Mouse (Mus musculus): ENCODE measurements at regions not wholly inside any gene's neighbourhood (a gene's known extent, or its start where the extent isn't known, plus 50 kb on each side); places are given as distances from the start of the nearest gene placed in this dataset.
A peak's percentile ranks its signal among the peaks of the same experiment; 100 is the strongest.

DNA sequence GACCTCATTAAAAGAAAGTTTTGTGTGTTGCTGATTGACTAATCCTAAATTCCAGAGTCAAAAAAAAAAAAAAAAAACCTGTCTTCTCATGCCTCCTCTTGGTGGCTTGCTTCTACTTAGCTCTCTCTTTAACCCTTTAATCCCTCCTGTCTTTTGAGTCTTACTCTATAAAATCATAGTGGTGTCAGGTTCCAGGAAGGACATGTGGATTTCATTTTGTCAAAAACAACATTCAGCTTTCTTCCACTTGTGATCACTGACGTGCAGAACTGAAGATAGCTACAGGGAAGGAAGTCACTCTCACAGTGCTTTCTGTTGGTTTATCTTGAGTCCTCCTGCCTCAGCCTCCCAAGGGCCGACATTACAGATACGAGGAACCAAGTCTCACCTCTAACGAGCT, 132.2 kb downstream of the Lca5 start:
- no peaks in the 10 kb centered on the region for H3K27me3 ChIP-seq (ENCODE audit: control insufficient read depth, insufficient read depth, low read length)
- no peaks in the 10 kb centered on the region for H3K36me3 ChIP-seq (ENCODE audit: control insufficient read depth, insufficient read depth, low read length)
- H3K4me3 ChIP-seq (replicated peaks; ENCODE audit: low read depth, low read length), result no peak overlapping the region
- no peak overlapping the region for H3K4me2 ChIP-seq (ENCODE audit: low read length)
- H3K27ac ChIP-seq (replicated peaks; ENCODE audit: low read depth, low read length), result no peak overlapping the region
- no peaks in the 10 kb centered on the region; the same call in 1 of the 2 replicates for H3K4me1 ChIP-seq (ENCODE audit: control insufficient read depth, insufficient read depth, low read length)
- H3K9ac ChIP-seq (replicated peaks; ENCODE audit: low read length), result no peak overlapping the region
- 87% methylated on average over 4 of the region's 4 CpGs for WGBS
- no peaks in the 10 kb centered on the region for H3K9me3 ChIP-seq (ENCODE audit: control insufficient read depth, low read length)
- ATAC-seq (ENCODE audit: low FRiP score, low TSS enrichment), result no peak
- no peak for DNase-seq

DNA sequence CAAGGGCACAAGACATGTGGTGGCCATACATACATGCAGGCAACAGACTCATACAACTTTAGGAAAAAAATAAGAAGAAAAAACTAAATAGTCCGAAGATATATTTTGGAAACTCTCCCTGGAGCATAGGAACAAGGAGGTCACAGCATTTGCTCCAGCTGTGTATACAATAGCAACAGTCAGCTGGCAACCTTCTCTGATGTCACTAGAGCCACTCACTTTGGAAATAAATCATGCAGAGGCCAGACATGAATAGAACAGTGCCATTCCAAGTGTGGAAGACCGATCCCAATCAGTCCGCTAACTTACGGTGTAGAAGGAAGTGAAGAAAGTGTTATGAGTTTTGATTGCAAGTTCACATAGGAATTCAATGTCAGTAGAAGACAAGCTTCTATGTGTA, 132.8 kb downstream of the Lca5 start:
- Histone ChIP-seq H3K27me3 (ENCODE audit: control insufficient read depth, insufficient read depth, low read length) (no peaks in the 10 kb centered on the region), H3K4me3 (replicated peaks; ENCODE audit: low read depth, low read length) (no peak overlapping the region), H3K4me1 (ENCODE audit: control insufficient read depth, insufficient read depth, low read length) (no peaks in the 10 kb centered on the region; the same call in 1 of the 2 replicates), H3K9me3 (ENCODE audit: control insufficient read depth, low read length) (no peaks in the 10 kb centered on the region), H3K4me2 (ENCODE audit: low read length) (no peak overlapping the region), H3K36me3 (ENCODE audit: control insufficient read depth, insufficient read depth, low read length) (no peaks in the 10 kb centered on the region), H3K27ac (replicated peaks; ENCODE audit: low read depth, low read length) (no peak overlapping the region), H3K9ac (replicated peaks; ENCODE audit: low read length) (no peak overlapping the region)
- ATAC-seq (ENCODE audit: low FRiP score, low TSS enrichment), result no peak
- 94% methylated on average over 4 of the region's 4 CpGs for WGBS
- no peak for DNase-seq

DNA sequence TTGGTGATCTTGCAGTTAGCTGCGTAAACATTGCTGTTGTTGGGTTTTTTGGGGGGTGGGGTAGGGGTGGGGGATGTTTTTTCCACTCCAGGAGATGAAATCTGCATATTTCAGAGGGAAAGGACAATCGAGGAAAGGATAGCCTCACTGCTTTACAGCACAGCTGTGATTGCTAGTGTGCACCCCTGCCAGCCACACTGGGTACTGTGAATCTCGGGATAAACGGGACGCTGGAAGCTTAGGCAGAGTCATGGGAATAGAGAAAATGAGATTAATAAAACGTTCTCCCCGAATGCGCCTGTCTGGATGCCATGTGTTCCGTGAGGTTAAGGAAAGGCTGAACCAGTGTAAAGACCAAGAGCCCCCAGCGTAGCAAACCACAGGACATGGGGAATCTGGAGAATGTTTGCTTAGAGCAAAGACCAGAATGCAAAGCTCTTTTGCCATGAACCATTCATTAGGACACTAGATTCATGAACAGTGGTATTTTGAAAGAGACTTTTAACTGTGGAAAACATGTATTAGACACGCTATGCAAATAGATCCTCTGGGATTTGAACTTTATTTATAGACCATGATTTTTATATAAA, 133.5 kb downstream of the Lca5 start:
- H3K4me1 ChIP-seq (ENCODE audit: control insufficient read depth, insufficient read depth, low read length), result no peaks in the 10 kb centered on the region; the same call in 1 of the 2 replicates
- no peaks in the 10 kb centered on the region for H3K36me3 ChIP-seq (ENCODE audit: control insufficient read depth, insufficient read depth, low read length)
- H3K9me3 ChIP-seq (ENCODE audit: control insufficient read depth, low read length), result no peaks in the 10 kb centered on the region
- no peak overlapping the region for H3K27ac ChIP-seq (replicated peaks; ENCODE audit: low read depth, low read length)
- no peak overlapping the region for H3K4me2 ChIP-seq (ENCODE audit: low read length)
- peak; percentile 32 for DNase-seq
- H3K4me3 ChIP-seq (replicated peaks; ENCODE audit: low read depth, low read length), result no peak overlapping the region
- no peak for ATAC-seq (ENCODE audit: low FRiP score, low TSS enrichment)
- no peak overlapping the region for H3K9ac ChIP-seq (replicated peaks; ENCODE audit: low read length)
- no peaks in the 10 kb centered on the region for H3K27me3 ChIP-seq (ENCODE audit: control insufficient read depth, insufficient read depth, low read length)
- 53% methylated on average over 11 of the region's 11 CpGs for WGBS

DNA sequence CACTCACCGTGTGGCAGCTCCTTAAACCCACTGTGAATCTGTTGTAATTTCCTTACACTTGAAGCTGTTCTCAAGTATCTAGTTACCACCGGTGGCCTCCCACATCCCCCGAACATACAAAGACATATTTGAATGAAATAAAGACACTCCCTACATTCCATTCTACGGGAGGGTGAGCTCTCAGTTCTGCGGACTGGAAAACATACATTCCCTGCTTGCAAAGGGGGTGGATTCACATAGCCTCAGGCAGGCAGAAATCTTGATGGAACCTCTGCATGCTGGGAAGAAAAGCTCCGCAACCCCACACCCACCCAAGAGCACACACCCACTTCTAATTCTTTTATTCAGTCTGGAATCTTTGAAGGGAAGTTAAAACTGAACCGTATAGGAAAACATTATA, 136.0 kb downstream of the Lca5 start:
- Histone ChIP-seq H3K27ac (replicated peaks; ENCODE audit: low read depth, low read length) (no peak overlapping the region), H3K4me2 (ENCODE audit: low read length) (no peak overlapping the region), H3K9ac (replicated peaks; ENCODE audit: low read length) (no peak overlapping the region), H3K36me3 (ENCODE audit: control insufficient read depth, insufficient read depth, low read length) (no peaks in the 10 kb centered on the region), H3K4me1 (ENCODE audit: control insufficient read depth, insufficient read depth, low read length) (no peaks in the 10 kb centered on the region; the same call in 1 of the 2 replicates), H3K9me3 (ENCODE audit: control insufficient read depth, low read length) (no peaks in the 10 kb centered on the region), H3K27me3 (ENCODE audit: control insufficient read depth, insufficient read depth, low read length) (no peaks in the 10 kb centered on the region), H3K4me3 (replicated peaks; ENCODE audit: low read depth, low read length) (no peak overlapping the region)
- ATAC-seq (ENCODE audit: low FRiP score, low TSS enrichment), result no peak
- 51% methylated on average over 7 of the region's 7 CpGs for WGBS
- DNase-seq, result no peak

DNA sequence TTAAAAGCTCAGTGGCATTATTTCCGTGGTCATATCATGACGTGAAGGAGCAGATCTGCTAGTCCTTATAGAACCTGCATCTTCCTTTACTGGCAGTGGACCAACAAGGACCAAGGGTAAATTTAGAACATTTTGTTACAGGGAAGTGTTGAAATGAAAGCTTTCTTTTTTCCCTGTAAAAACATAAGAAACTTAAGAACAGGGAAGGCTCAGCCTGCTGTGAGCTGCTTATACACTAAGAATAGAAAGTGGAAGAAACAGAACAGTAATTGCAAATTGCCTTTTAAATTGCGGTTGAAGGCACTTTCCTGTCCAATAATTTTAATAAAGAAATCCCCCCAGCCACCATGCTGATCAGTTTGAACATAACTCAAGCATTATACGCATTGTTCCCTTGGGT, 140.4 kb downstream of the Lca5 start:
- Histone ChIP-seq H3K27ac (replicated peaks; ENCODE audit: low read depth, low read length) (no peak overlapping the region), H3K4me1 (ENCODE audit: control insufficient read depth, insufficient read depth, low read length) (no peaks in the 10 kb centered on the region; the same call in 1 of the 2 replicates), H3K4me3 (replicated peaks; ENCODE audit: low read depth, low read length) (no peak overlapping the region), H3K36me3 (ENCODE audit: control insufficient read depth, insufficient read depth, low read length) (no peaks in the 10 kb centered on the region), H3K27me3 (ENCODE audit: control insufficient read depth, insufficient read depth, low read length) (no peaks in the 10 kb centered on the region), H3K9me3 (ENCODE audit: control insufficient read depth, low read length) (no peaks in the 10 kb centered on the region), H3K9ac (replicated peaks; ENCODE audit: low read length) (no peak overlapping the region), H3K4me2 (ENCODE audit: low read length) (no peak overlapping the region)
- ATAC-seq (ENCODE audit: low FRiP score, low TSS enrichment), result no peak
- DNase-seq, result no peak
- 73% methylated on average over 4 of the region's 4 CpGs for WGBS

DNA sequence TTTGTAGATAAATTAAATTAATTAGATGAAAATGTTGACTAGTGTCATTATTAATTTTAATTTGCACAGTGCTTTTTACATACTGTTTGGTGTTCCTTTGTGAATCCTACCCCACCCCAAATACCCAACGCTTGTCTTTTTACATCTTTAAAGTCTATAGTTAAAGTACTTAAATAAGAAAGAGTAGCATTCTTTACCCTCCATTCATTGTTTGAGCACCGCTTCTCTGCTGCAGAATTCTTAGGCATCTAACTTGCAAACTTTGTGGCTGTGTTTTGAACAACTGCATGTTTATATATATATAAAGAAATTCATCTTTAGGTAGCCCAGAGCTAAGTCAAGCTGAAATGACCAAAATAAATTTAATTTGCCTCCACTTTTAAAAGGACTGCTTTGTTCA, 140.9 kb downstream of the Lca5 start:
- no peak overlapping the region for H3K4me2 ChIP-seq (ENCODE audit: low read length)
- H3K9me3 ChIP-seq (ENCODE audit: control insufficient read depth, low read length), result no peaks in the 10 kb centered on the region
- no peaks in the 10 kb centered on the region; the same call in 1 of the 2 replicates for H3K4me1 ChIP-seq (ENCODE audit: control insufficient read depth, insufficient read depth, low read length)
- ATAC-seq (ENCODE audit: low FRiP score, low TSS enrichment) (no peak), DNase-seq (no peak)
- H3K27me3 ChIP-seq (ENCODE audit: control insufficient read depth, insufficient read depth, low read length), result no peaks in the 10 kb centered on the region
- H3K36me3 ChIP-seq (ENCODE audit: control insufficient read depth, insufficient read depth, low read length), result no peaks in the 10 kb centered on the region
- no peak overlapping the region for H3K9ac ChIP-seq (replicated peaks; ENCODE audit: low read length)
- no peak overlapping the region for H3K4me3 ChIP-seq (replicated peaks; ENCODE audit: low read depth, low read length)
- H3K27ac ChIP-seq (replicated peaks; ENCODE audit: low read depth, low read length), result no peak overlapping the region
- WGBS, result 67% methylated on average over 2 of the region's 2 CpGs

DNA sequence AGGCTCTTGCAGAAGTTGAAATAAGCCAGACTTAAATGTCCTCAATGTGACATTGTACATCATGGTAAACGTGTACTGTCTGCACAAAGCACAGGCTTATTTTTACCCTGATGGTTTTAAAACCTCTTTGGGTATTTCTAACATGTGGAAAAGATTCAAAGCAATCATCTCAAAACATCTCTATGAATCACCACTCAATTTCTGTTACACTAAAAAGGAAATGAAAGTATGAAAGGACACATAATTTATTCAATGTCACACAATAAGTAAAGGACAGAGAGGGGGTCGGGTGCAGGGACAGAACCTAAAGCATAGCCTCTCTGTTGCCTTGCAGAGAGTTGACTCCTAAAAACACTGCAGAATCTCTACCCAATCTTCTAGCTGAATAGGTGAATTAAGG, 141.3 kb downstream of the Lca5 start:
- ATAC-seq (ENCODE audit: low FRiP score, low TSS enrichment), result no peak

DNA sequence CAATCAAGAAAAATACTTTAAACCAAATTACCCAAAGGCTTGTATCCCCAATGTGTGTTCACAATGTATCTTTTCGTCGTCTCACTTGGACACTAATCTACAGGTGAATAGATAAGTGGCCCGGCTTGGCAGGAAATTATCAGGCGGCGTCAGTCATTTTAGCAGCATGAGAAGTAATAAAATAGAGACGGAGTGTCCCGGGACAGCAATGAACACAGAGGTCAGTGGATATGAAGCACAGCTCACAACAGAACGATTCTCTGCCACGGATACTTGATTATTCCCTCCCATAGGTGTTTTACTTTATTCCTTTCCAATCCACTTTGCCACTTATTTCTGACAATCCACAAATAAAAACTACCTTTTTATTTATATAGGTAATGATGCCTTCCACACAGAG, 145.5 kb downstream of the Lca5 start:
- Histone ChIP-seq H3K9me3 (ENCODE audit: control insufficient read depth, low read length) (no peaks in the 10 kb centered on the region), H3K27ac (replicated peaks; ENCODE audit: low read depth, low read length) (no peak overlapping the region), H3K4me1 (ENCODE audit: control insufficient read depth, insufficient read depth, low read length) (no peaks in the 10 kb centered on the region), H3K4me2 (ENCODE audit: low read length) (no peak overlapping the region), H3K4me3 (replicated peaks; ENCODE audit: low read depth, low read length) (no peak overlapping the region), H3K36me3 (ENCODE audit: control insufficient read depth, insufficient read depth, low read length) (no peaks in the 10 kb centered on the region), H3K27me3 (ENCODE audit: control insufficient read depth, insufficient read depth, low read length) (no peaks in the 10 kb centered on the region), H3K9ac (replicated peaks; ENCODE audit: low read length) (no peak overlapping the region)
- DNase-seq (no peak), ATAC-seq (ENCODE audit: low FRiP score, low TSS enrichment) (no peak)
- 90% methylated on average over 9 of the region's 9 CpGs for WGBS

More for the DNA sequence above, 141.3 kb downstream of the Lca5 start:
- H3K4me1 ChIP-seq (ENCODE audit: control insufficient read depth, insufficient read depth, low read length), result no peaks in the 10 kb centered on the region
- no peaks in the 10 kb centered on the region for H3K36me3 ChIP-seq (ENCODE audit: control insufficient read depth, insufficient read depth, low read length)
- no peak overlapping the region for H3K27ac ChIP-seq (replicated peaks; ENCODE audit: low read depth, low read length)
- no peak overlapping the region for H3K4me3 ChIP-seq (replicated peaks; ENCODE audit: low read depth, low read length)
- no peak overlapping the region for H3K9ac ChIP-seq (replicated peaks; ENCODE audit: low read length)
- 58% methylated on average over 2 of the region's 2 CpGs for WGBS
- no peaks in the 10 kb centered on the region for H3K9me3 ChIP-seq (ENCODE audit: control insufficient read depth, low read length)
- no peak for DNase-seq
- H3K27me3 ChIP-seq (ENCODE audit: control insufficient read depth, insufficient read depth, low read length), result no peaks in the 10 kb centered on the region
- H3K4me2 ChIP-seq (ENCODE audit: low read length), result no peak overlapping the region

DNA sequence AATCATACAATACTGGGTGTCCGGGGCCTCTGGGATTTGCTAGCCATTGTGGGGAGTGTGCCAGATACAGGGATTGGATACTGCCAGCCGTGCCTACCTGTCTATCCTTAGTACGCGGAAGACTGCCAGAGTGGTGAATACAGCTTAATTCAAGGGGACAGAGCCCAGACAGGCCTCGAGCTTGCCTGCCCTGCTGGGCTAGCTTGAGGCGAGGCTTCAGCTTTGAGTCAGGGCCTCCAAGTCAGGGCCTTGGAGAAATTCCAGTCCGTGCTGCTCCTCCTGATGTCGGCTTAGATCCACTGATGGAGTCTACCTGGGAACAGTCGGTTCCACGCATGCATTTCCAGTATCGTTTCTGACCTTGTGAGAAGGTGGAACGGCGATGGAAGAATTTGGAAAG, 146.5 kb downstream of the Lca5 start:
- ATAC-seq (ENCODE audit: low FRiP score, low TSS enrichment) (no peak), DNase-seq (no peak)
- WGBS, result 86% methylated on average over 13 of the region's 13 CpGs
- Histone ChIP-seq H3K9ac (replicated peaks; ENCODE audit: low read length) (no peak overlapping the region), H3K27ac (replicated peaks; ENCODE audit: low read depth, low read length) (no peak overlapping the region), H3K27me3 (ENCODE audit: control insufficient read depth, insufficient read depth, low read length) (no peaks in the 10 kb centered on the region), H3K4me3 (replicated peaks; ENCODE audit: low read depth, low read length) (no peak overlapping the region), H3K36me3 (ENCODE audit: control insufficient read depth, insufficient read depth, low read length) (no peaks in the 10 kb centered on the region), H3K9me3 (ENCODE audit: control insufficient read depth, low read length) (no peaks in the 10 kb centered on the region), H3K4me2 (ENCODE audit: low read length) (no peak overlapping the region), H3K4me1 (ENCODE audit: control insufficient read depth, insufficient read depth, low read length) (no peaks in the 10 kb centered on the region)

Data from midbrain, embryonic 14.5 days (tissue).